Mouse (Mus musculus) forelimb bud, embryonic 11.5 days (tissue): ENCODE measurements at regions not wholly inside any gene's neighbourhood (a gene's known extent, or its start where the extent isn't known, plus 50 kb on each side); places are given as distances from the start of the nearest gene placed in this dataset.

ENCODE experiments used
- DNase-seq: peaks from one replicate; pipeline ENCODE4 v3.0.0-alpha.2; 2012; ENCODE audit warnings: low read depth, low spot score

- DNase-seq: no peak
Measured at GRCm38 (mm10) chr2:117543301-117543782, 200.5 kb upstream of the Rasgrp1 start.

DNA sequence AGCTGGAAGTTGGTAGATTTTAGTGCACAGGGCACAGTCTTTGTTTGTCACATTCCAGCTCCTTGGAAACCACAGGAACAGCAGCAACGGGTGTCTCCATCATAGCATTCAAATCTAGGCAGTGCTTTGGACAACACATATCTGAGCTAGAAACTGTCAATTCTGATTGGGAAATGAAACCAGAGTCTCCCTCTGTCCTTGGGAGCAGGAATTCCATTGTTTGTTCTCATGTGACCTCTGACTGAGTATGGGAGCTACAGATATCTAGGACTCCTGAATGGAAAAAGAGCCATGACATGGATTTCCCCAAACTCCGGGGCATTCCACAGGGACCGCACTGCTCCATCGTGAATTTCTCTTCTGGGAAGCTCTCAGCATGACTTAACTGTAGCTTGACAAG, 205.5 kb upstream of the Rasgrp1 start:
- no peak for DNase-seq

DNA sequence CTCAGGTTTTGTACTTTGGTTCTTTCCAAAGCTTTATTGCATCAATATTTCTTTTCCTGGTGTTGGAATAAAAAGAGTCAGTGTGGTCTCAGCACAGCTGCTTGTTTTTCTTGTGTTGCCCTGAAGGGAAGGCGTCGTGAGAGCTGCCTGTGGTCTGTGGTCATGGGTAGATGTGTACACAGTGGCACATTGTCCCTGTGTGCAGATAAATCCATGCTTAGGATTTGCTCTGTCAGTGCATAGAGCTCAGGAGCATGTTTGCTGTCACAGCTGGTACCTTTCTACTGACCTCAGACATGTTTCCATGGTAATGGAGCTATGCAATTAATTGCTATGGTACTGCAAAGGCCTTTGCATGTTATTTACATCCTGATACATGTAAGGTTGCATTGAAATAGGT, 213.5 kb upstream of the Rasgrp1 start:
- peak; percentile 36 for DNase-seq

DNA sequence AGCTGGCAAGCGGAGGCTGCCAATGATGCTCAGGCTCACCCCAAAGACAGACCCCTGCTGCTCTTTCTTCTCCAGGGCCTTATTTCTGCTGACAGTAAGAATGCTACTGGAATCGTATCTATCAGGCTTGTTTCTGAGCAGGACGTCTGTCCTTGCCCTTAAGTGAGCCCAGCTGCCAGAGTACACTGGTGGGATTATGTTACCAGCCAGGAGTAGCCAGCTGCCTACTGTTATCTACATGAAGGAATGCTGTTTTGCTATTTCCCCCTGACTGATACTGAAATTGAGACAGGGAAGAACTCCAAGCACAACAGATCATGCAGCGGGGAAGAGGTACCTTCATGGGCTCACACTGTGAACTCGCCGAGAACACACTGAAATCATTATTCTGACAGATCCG, 228.2 kb upstream of the Rasgrp1 start:
- DNase-seq: no peak

GRCm38 (mm10) chr2:117587381-117587780, 244.6 kb upstream of the Rasgrp1 start:
- DNase-seq: no peak

DNA sequence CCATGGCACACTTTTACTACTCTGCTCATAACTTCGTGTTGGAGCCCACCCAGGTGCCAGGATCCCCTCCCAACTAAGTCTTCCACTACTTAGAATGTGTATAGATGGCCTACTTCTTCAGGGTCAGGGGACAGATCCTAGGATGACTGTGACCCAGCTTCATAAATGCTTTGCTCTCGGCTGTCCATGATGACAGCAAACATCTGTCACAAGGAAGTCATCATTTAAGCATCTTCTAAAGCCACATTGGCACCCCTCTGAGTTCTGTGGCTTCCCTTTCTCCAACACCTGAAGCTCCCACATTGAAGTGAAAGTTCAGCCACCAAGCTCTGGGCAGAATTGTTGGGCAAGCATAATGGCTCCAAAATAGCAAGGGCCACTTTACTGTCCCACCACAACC, 252.2 kb upstream of the Rasgrp1 start:
- DNase-seq: no peak

DNA sequence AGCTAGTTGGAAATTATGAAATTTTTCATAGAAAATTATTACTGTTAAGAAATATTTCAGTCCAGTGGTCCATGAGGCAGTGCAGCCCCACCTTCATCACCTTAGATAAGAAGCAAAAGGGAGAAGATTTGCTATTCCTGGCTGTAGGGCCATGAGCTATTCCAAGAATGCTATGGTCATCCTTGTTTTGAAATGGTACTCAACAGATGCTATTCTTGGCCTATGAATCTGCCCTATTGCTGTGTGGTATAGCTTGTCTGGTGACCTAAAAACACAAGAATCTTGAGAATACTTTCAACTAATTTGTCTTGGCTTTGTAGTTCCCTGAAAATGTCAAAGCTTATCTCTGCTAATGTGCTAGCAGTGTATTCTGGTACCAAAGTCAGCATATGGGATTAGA, 254.8 kb upstream of the Rasgrp1 start:
- no peak for DNase-seq

- peak; percentile 12 for DNase-seq
Measured at GRCm38 (mm10) chr2:117614772-117615171, 272.0 kb upstream of the Rasgrp1 start.

DNA sequence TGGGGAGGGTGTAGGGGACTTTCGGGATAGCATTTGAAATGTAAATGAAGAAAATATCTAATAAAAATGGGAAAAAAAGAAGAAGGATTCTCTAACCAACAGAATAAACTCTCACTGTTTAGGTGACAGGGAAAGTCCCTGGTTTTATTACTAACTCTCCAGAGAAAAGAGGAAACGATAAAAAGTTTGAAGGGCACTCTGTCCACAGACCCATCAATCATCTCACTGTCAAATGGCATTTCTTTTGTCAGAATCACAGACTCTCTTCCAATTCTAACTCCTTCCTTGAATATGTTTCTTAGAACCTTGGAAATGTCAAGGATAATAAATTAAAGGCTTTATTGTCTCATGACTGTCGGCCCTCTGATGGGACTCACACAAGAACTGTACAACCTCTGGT, 275.3 kb upstream of the Rasgrp1 start:
- no peak for DNase-seq

GRCm38 (mm10) chr2:117623955-117624354, 281.2 kb upstream of the Rasgrp1 start:
- peak; percentile 16 for DNase-seq

- no peak for DNase-seq
Measured at GRCm38 (mm10) chr2:117634906-117635305, 292.1 kb upstream of the Rasgrp1 start.

- no peak for DNase-seq
Measured at GRCm38 (mm10) chr2:117637397-117637796, 294.6 kb upstream of the Rasgrp1 start.

DNA sequence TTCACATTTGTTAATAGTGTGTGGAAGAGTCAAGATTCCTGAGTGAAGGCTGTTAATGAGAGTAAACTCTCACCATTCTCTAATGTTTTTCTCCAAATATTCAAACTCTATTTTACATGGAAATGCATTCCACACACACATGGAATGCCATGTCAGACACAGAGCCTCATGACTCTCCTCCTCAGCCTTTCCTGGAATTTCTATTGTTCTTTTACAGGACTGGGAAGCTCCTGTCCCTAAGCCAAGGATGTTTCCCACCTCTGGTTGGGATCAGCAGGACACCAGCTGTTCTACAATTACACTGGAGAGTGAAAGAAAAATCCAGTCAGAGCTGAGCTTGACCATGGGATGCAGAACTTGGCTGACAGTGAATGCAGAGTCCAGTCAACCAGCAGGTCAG, 309.3 kb upstream of the Rasgrp1 start:
- DNase-seq: no peak

- peak; percentile 2 for DNase-seq
Measured at GRCm38 (mm10) chr2:117652647-117653046, 309.8 kb upstream of the Rasgrp1 start.

DNA sequence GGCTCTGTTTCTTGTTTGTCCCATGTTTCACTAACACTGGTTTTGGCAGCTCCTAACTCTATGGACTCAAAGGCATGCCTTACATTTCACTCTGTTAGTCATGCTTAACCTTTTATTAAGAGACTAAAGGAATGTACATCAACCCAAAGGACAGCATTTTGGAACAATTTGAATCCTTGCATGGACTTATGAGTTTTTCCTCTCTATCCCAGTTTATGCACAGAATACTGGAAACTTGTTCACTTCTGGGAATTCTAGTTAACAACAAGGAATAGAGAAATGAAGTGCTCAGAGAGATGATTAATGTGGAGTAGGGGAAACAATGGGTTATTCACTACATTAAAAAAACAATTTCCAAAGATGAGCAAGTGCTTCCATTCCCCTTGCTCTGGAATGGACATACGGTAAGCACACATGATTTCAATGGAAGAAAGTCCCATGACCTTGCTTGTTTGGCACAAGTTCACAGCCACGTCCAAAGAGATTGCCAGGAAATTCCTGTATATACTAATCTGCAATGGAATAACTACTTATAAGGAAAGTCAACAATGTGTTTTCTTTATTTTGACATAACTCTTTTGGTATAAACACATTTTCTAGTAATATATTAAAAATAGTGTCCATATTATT, 313.9 kb upstream of the Rasgrp1 start:
- no peak for DNase-seq

- DNase-seq: no peak
Measured at GRCm38 (mm10) chr2:117660217-117660924, 317.6 kb upstream of the Rasgrp1 start.

- no peak for DNase-seq
Measured at GRCm38 (mm10) chr2:117662653-117663052, 319.9 kb upstream of the Rasgrp1 start.

DNA sequence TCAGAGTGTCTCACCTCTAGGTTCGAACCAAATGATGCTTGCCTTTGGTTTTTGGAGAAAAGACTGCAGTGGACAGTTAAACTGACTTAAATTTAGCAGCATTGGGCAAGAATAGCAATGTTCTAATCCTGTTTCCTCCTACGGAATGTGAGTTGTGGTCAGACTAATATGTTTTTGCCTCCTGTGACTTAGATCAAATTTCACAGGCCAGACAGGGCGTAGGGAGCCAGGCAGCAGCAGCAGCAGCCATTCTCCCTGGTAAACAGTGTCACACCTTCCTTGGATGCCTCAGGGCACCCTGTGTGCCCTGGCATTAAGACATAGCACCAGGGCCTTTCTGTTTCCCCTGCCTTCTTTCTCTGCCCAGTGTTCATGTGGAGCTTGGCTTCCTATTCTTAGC, 323.7 kb upstream of the Rasgrp1 start:
- peak; percentile 18 for DNase-seq

DNA sequence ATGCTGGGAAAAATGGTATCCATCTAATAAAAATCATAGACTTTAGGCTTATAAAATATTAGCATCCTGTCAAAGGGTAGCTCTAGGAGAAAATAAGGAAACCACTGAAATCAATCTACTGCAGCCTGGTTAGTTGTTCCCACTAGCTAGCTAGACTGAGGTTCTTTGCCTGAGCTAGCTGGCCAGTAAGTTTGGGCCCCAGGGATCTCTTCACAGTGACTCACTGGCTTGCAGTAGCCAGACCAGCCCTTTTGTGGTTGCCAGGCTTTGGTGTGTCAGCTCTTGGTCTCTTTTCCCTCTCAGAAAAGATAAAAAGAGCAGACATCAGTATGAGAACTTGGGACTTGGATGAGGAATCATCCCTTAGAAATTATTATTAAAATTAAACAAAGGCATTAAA, 325.3 kb upstream of the Rasgrp1 start:
- no peak for DNase-seq

GRCm38 (mm10) chr2:117674877-117675276, 332.1 kb upstream of the Rasgrp1 start:
- DNase-seq: no peak

DNA sequence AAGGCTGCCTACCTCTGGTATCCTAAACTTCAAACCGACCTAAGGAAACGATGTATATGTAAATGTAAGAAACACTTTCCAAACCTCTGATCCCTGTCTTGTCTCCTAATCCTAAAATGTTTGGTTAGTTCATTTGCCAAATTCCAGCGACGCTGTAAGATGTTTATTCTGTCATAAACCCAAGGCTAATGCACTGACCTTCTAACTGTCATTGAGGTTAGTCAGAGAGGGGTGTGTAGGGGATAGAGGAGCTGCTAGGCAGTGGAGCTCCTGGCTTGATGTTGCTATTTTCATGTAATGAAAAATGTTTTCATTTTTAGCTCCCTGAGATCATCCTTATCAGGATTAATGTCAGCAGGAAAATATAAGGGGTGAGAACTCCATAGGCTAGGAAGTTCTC, 335.8 kb upstream of the Rasgrp1 start:
- no peak for DNase-seq

DNA sequence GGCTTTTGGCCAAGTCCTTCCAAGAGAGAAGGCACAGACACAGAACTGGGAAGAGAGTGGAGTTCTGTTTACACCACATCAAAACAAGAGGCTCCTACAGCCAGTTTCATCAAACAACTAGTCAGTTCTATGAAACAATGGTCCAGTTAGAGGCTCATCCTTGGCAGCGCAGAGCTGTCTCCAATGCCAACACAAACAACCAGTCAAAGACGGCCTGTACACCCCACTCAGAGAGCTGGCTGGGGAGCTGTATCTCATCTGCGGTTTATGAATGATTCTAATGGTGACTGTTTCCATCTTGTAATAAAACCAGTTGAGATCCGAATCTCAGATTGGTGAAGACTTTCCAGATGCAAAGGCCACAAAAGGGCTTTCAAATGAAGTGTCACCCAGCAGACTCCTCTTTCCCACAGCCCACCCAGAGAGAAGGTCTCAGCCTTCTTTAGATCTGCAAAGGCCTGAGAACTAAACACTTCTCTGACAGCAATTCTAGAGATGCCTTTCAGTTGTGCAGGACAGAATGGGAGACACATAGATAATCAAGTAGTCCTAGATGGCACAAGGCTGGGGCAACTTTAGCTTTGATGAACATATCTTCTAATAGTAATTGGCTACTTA, 343.1 kb upstream of the Rasgrp1 start:
- no peak for DNase-seq

- DNase-seq: no peak
Measured at GRCm38 (mm10) chr2:117693537-117693936, 350.7 kb upstream of the Rasgrp1 start.
